Comparison of ENCODE assay signal across 25 mouse cellular contexts in the genomic region with DNA sequence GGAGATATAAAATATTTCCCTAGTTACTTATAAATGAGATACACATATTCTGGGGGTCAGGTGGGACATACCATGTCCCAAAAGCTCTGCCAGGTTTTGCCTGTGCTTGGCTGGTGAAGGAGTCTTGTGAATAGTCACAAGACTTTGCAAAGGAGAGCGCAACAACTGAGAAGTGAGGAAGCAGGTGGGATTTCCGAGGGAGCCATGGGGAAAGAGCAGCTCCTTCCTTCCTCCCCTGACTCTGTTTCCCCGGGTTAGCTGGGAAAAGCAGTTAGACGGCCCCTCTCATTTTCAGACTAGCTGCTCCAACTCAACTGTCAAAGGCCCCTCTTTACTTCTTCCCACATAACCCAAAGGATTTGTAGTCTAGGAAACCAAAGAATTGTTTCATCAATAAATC. TPM values are rescaled to one million over a fixed set of nuclear protein-coding genes. Genes with fewer than 3 reads are reported as not detected.
"Had no signal": no experiment of that assay in that cellular context is flagged by ENCODE, and none has a peak within 500 bp of the region (broad histone marks: within the 10 kb centered on the region; RNA-seq: fewer than 3 reads in every experiment).

No protein-coding gene starts in this region.

- DNase-seq: heart, postnatal 10 days; heart, postnatal 14 days; heart, postnatal 4 days; kidney, adult 11 months; kidney, adult 18-20 months; kidney, adult 2 months; kidney, adult 8-10 months; kidney, adult 9 months; kidney, postnatal 10 days; kidney, postnatal 14 days; kidney, postnatal 25 days; kidney, postnatal 36 days; kidney, postnatal 4 days; layer of hippocampus, adult 9-11 months; layer of hippocampus, postnatal 36 days had no signal

RNA-seq across cellular contexts. Expression of gene Riiad1, which starts 17.0 kb away (rescaled TPM):
- total RNA-seq: hematopoietic stem cell, adult 5-6 weeks had no signal

RNA-seq across cellular contexts. Expression of gene Celf3, which starts 19.1 kb away (rescaled TPM):
- total RNA-seq: heart, postnatal 10 days; heart, postnatal 14 days; heart, postnatal 25 days; hematopoietic stem cell, adult 5-6 weeks had no signal

RNA-seq across cellular contexts. Expression of gene Oaz3, which starts 53.4 kb away (rescaled TPM):
- total RNA-seq: heart, postnatal 10 days; heart, postnatal 14 days; heart, postnatal 25 days; heart, postnatal 4 days; hematopoietic stem cell, adult 5-6 weeks; hindbrain, postnatal 0 days; layer of hippocampus, adult 18-20 months; layer of hippocampus, adult 2 months; layer of hippocampus, postnatal 10 days; layer of hippocampus, postnatal 25 days; layer of hippocampus, postnatal 36 days; left cerebral cortex, adult 18-20 months; left cerebral cortex, adult 2 months; left cerebral cortex, adult 8-10 months had no signal
